Mouse (Mus musculus) hindbrain, embryonic 10.5 days (tissue): ENCODE data around the gene Cpa4. TPM values are rescaled to one million over a fixed set of nuclear protein-coding genes. Genes with fewer than 3 reads are reported as not detected.

ENCODE experiments used
- DNase-seq: peaks from one replicate; pipeline ENCODE4 v3.0.0-alpha.2; 2017; ENCODE audit warnings: low spot score
- H3K27ac ChIP-seq: fragments of 300-500 bp; sonication (generic); 2 replicates; pipeline ENCODE4 v1.5.1; 2016; ENCODE audit warnings: mild to moderate bottlenecking, moderate library complexity
- H3K27me3 ChIP-seq: fragments of 300-500 bp; sonication (generic); 2 replicates; pipeline ENCODE4 v1.6.1; 2016; ENCODE audit warnings: mild to moderate bottlenecking; ENCODE audit not compliant: poor library complexity, insufficient read depth, severe bottlenecking
- H3K36me3 ChIP-seq: fragments of 300-500 bp; sonication (generic); 2 replicates; pipeline ENCODE4 v1.6.1; 2016; ENCODE audit warnings: mild to moderate bottlenecking, moderate library complexity
- H3K4me1 ChIP-seq: fragments of 300-500 bp; sonication (generic); replicated peaks from 2 replicates; pipeline ENCODE4 v1.6.1; 2016; ENCODE audit warnings: mild to moderate bottlenecking
- H3K4me3 ChIP-seq: fragments of 300-500 bp; sonication (generic); 2 replicates; pipeline ENCODE4 v1.5.1; 2016; ENCODE audit warnings: mild to moderate bottlenecking, moderate library complexity
- H3K9me3 ChIP-seq: fragments of 300-500 bp; sonication (generic); 2 replicates; pipeline ENCODE4 v1.6.1; 2016; ENCODE audit warnings: mild to moderate bottlenecking, moderate library complexity
- WGBS: fragments of 180-500 bp; shearing (Covaris S2); methylation state at CpG from one replicate; pipeline ENCODE4 v1.1.7; 2016; 5-methylcytosine and 5-hydroxymethylcytosine counted together
- polyA plus RNA-seq: library from polyadenylated mRNA; unstranded; fragments of >200 nt; fragmentation: Nextera tagmentation; extraction: Ambion mirVana; gene quantifications from 2 replicates; pipeline ENCODE4 v1.2.1, GENCODE M21; 2016

Gene Cpa4
- polyA plus RNA-seq, 1 experiment from 2014 or later: 2.5 TPM

- WGBS: 35% methylated on average over 5 of the region's 5 CpGs
- Histone ChIP-seq H3K27me3 (no peaks in the 10 kb centered on the region), H3K4me3 (no peak overlapping the region), H3K9me3 (no peaks in the 10 kb centered on the region), H3K27ac (peak overlapping the region; percentile 85), H3K4me1 (peaks cover 62% of the 10 kb centered on the region), H3K36me3 (no peaks in the 10 kb centered on the region)
- no peak for DNase-seq
Observed at GRCm38 (mm10) chr6:30611212-30611611, 43.0 kb downstream of the Cpa4 start.

GRCm38 (mm10) chr6:30614251-30614650, 46.1 kb downstream of the Cpa4 start:
- H3K27ac ChIP-seq: peak overlapping the region; percentile 93
- no peak for DNase-seq

GRCm38 (mm10) chr6:30615741-30616140, 47.6 kb downstream of the Cpa4 start:
- peak overlapping the region; percentile 45; the same call in 1 of the 2 replicates for H3K4me3 ChIP-seq
- no peaks in the 10 kb centered on the region for H3K36me3 ChIP-seq
- DNase-seq: no peak
- peaks cover 97% of the 10 kb centered on the region for H3K4me1 ChIP-seq
- no peaks in the 10 kb centered on the region for H3K27me3 ChIP-seq
- no peaks in the 10 kb centered on the region for H3K9me3 ChIP-seq
- WGBS: 20% methylated on average over 4 of the region's 4 CpGs
- peak overlapping the region; percentile 93 for H3K27ac ChIP-seq

More at GRCm38 (mm10) chr6:30614251-30614650, 46.1 kb downstream of the Cpa4 start:
- Histone ChIP-seq H3K9me3 (no peaks in the 10 kb centered on the region), H3K4me3 (no peak overlapping the region), H3K27me3 (no peaks in the 10 kb centered on the region), H3K4me1 (peaks cover 90% of the 10 kb centered on the region), H3K36me3 (no peaks in the 10 kb centered on the region)
- whole genome bisulfite sequencing: 69% methylated on average over 6 of the region's 6 CpGs

GRCm38 (mm10) chr6:30616491-30616941, 48.3 kb downstream of the Cpa4 start:
- peaks cover 97% of the 10 kb centered on the region for H3K4me1 ChIP-seq
- peak overlapping the region; percentile 45 for H3K4me3 ChIP-seq
- H3K27ac ChIP-seq: peak overlapping the region; percentile 93
- no peaks in the 10 kb centered on the region for H3K27me3 ChIP-seq
- H3K9me3 ChIP-seq: no peaks in the 10 kb centered on the region
- peak; percentile 62 for DNase-seq
- WGBS: under 1% methylated on average over 8 of the region's 8 CpGs
- H3K36me3 ChIP-seq: no peaks in the 10 kb centered on the region

- peaks cover 90% of the 10 kb centered on the region for H3K4me1 ChIP-seq
- peak; percentile 89 for DNase-seq
- H3K4me3 ChIP-seq: peak overlapping the region; percentile 45
- H3K27ac ChIP-seq: peak overlapping the region; percentile 93
- no peaks in the 10 kb centered on the region for H3K9me3 ChIP-seq
- no peaks in the 10 kb centered on the region for H3K27me3 ChIP-seq
- no peaks in the 10 kb centered on the region for H3K36me3 ChIP-seq
- WGBS: 2% methylated on average over 13 of the region's 13 CpGs
Observed at GRCm38 (mm10) chr6:30617020-30617958, 49.1 kb downstream of the Cpa4 start.

GRCm38 (mm10) chr6:30617959-30618590, 49.9 kb downstream of the Cpa4 start:
- H3K27me3 ChIP-seq: no peaks in the 10 kb centered on the region
- peaks cover 82% of the 10 kb centered on the region for H3K4me1 ChIP-seq
- no peaks in the 10 kb centered on the region for H3K36me3 ChIP-seq
- 2% methylated on average over 18 of the region's 18 CpGs for WGBS
- DNase-seq: peak; percentile 79
- H3K27ac ChIP-seq: peak overlapping the region; percentile 93
- H3K4me3 ChIP-seq: peak overlapping the region; percentile 45
- no peaks in the 10 kb centered on the region for H3K9me3 ChIP-seq

GRCm38 (mm10) chr6:30618735-30619134, 50.6 kb downstream of the Cpa4 start:
- Histone ChIP-seq H3K27me3 (no peaks in the 10 kb centered on the region), H3K9me3 (no peaks in the 10 kb centered on the region), H3K27ac (peak overlapping the region; percentile 93), H3K4me1 (peaks cover 78% of the 10 kb centered on the region), H3K4me3 (no peak overlapping the region), H3K36me3 (no peaks in the 10 kb centered on the region)
- DNase-seq: no peak
- 29% methylated on average over 6 of the region's 6 CpGs for WGBS

GRCm38 (mm10) chr6:30619606-30620005, 51.4 kb downstream of the Cpa4 start:
- WGBS: 55% methylated on average over 5 of the region's 5 CpGs
- no peaks in the 10 kb centered on the region for H3K36me3 ChIP-seq
- H3K27ac ChIP-seq: peak overlapping the region; percentile 93
- no peaks in the 10 kb centered on the region for H3K27me3 ChIP-seq
- no peaks in the 10 kb centered on the region for H3K9me3 ChIP-seq
- DNase-seq: no peak
- H3K4me1 ChIP-seq: peaks cover 69% of the 10 kb centered on the region
- no peak overlapping the region for H3K4me3 ChIP-seq

- no peak for DNase-seq
- Histone ChIP-seq H3K27ac (peak overlapping the region; percentile 93), H3K4me1 (peaks cover 59% of the 10 kb centered on the region), H3K4me3 (no peak overlapping the region), H3K9me3 (no peaks in the 10 kb centered on the region), H3K27me3 (no peaks in the 10 kb centered on the region), H3K36me3 (no peaks in the 10 kb centered on the region)
- WGBS: 82% methylated on average over 4 of the region's 4 CpGs
Observed at GRCm38 (mm10) chr6:30620591-30620990, 52.4 kb downstream of the Cpa4 start.

GRCm38 (mm10) chr6:30620994-30621393, 52.8 kb downstream of the Cpa4 start:
- Histone ChIP-seq H3K9me3 (no peaks in the 10 kb centered on the region), H3K36me3 (no peaks in the 10 kb centered on the region), H3K4me3 (no peak overlapping the region), H3K4me1 (peaks cover 55% of the 10 kb centered on the region), H3K27ac (peak overlapping the region; percentile 93), H3K27me3 (no peaks in the 10 kb centered on the region)
- 82% methylated on average over 6 of the region's 6 CpGs for WGBS
- no peak for DNase-seq

- H3K4me1 ChIP-seq: peaks cover 45% of the 10 kb centered on the region
- no peaks in the 10 kb centered on the region for H3K36me3 ChIP-seq
- 89% methylated on average over 4 of the region's 4 CpGs for WGBS
- no peaks in the 10 kb centered on the region for H3K27me3 ChIP-seq
- H3K4me3 ChIP-seq: no peak overlapping the region
- H3K27ac ChIP-seq: no peak overlapping the region
- DNase-seq: no peak
- H3K9me3 ChIP-seq: no peaks in the 10 kb centered on the region
Observed at GRCm38 (mm10) chr6:30621986-30622389, 53.8 kb downstream of the Cpa4 start.

- H3K27me3 ChIP-seq: no peaks in the 10 kb centered on the region
- H3K4me3 ChIP-seq: no peak overlapping the region
- no peaks in the 10 kb centered on the region for H3K9me3 ChIP-seq
- WGBS: 89% methylated on average over 9 of the region's 9 CpGs
- H3K36me3 ChIP-seq: no peaks in the 10 kb centered on the region
- DNase-seq: no peak
- peaks cover 32% of the 10 kb centered on the region for H3K4me1 ChIP-seq
- peak overlapping the region; percentile 30 for H3K27ac ChIP-seq
Observed at GRCm38 (mm10) chr6:30624763-30625162, 56.6 kb downstream of the Cpa4 start.

- WGBS: 63% methylated on average over 6 of the region's 6 CpGs
- H3K27ac ChIP-seq: peak overlapping the region; percentile 76
- DNase-seq: no peak
- no peak overlapping the region for H3K4me3 ChIP-seq
- no peaks in the 10 kb centered on the region for H3K27me3 ChIP-seq
- no peaks in the 10 kb centered on the region for H3K9me3 ChIP-seq
- peaks cover 34% of the 10 kb centered on the region for H3K4me1 ChIP-seq
- H3K36me3 ChIP-seq: no peaks in the 10 kb centered on the region
Observed at GRCm38 (mm10) chr6:30628152-30628551, 60.0 kb downstream of the Cpa4 start.
